Mouse (Mus musculus): ENCODE measurements around the gene Slc4a1ap. TPM values are rescaled to one million over a fixed set of nuclear protein-coding genes. Genes with fewer than 3 reads are reported as not detected.
A peak's percentile ranks its signal among the peaks of the same experiment; 100 is the strongest.
"Not testable (repeated sequence)": the region's sequence is repeated elsewhere in the genome, so short reads cannot be mapped to it uniquely, and the experiment has no call there.

Slc4a1ap gene
- polyA plus RNA-seq, 1 experiment from 2014 or later, result 32.3 TPM

- no peak overlapping the region for H3K4me3 ChIP-seq (ENCODE audit: low read depth, low read length)
- peaks cover 24% of the 10 kb centered on the region; the same call in 1 of the 2 replicates for H3K36me3 ChIP-seq (ENCODE audit: control insufficient read depth, insufficient read depth, low read length)
- no peaks in the 10 kb centered on the region for H3K4me1 ChIP-seq (ENCODE audit: control insufficient read depth, insufficient read depth, low read length)
- WGBS, result 96% methylated on average over 1 of the region's 1 CpGs
- H3K9me3 ChIP-seq (ENCODE audit: control insufficient read depth, low read length), result no peaks in the 10 kb centered on the region
- no peak for DNase-seq (ENCODE audit: low spot score)
- no peaks in the 10 kb centered on the region for H3K27me3 ChIP-seq (ENCODE audit: control insufficient read depth, insufficient read depth, low read length)
- H3K4me2 ChIP-seq (ENCODE audit: low read depth, severe bottlenecking), result no peak overlapping the region
- H3K27ac ChIP-seq (replicated peaks; ENCODE audit: low read depth, low read length), result no peak overlapping the region
- no peak overlapping the region for H3K9ac ChIP-seq (ENCODE audit: low read length)
- ATAC-seq (ENCODE audit: insufficient number of reproducible peaks, low FRiP score, low TSS enrichment, low read depth), result no peak
These were observed 14.3 kb upstream of the Slc4a1ap start for GRCm38 (mm10) chr5:31512481-31512880.

DNA sequence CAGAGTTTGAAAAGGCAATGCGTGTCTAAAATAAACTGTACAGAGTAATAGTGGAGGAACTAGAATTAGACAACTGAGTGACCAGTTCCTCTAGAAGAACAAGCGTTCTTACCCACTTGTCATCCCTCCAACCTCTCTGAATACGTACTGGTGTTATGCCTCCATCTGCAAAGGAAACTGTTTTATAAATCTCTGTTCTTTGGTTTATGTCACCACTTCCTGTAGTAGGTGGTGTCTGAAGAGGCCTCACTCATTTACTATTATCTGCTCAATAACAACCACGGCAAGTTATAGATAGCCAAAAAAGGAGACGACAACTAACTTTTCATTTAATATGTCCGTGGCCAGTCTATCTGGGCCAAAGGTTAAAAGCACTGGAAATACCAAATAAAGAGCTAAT lies 6.2 kb upstream of the Slc4a1ap start:
- WGBS, result 96% methylated on average over 6 of the region's 6 CpGs
- H3K9ac ChIP-seq (ENCODE audit: low read length), result no peak overlapping the region
- H3K4me2 ChIP-seq (ENCODE audit: low read depth, severe bottlenecking), result no peak overlapping the region

GRCm38 (mm10) chr5:31527117-31527680 lies 404 bp downstream of the Slc4a1ap start:
- Histone ChIP-seq H3K4me1 (ENCODE audit: control insufficient read depth, insufficient read depth, low read length) (peaks cover 6% of the 10 kb centered on the region; the same call in 1 of the 2 replicates), H3K36me3 (ENCODE audit: control insufficient read depth, insufficient read depth, low read length) (peaks cover 9% of the 10 kb centered on the region; the same call in 1 of the 2 replicates), H3K4me3 (ENCODE audit: low read depth, low read length) (peak overlapping the region; percentile 98), H3K27me3 (ENCODE audit: control insufficient read depth, insufficient read depth, low read length) (no peaks in the 10 kb centered on the region), H3K9ac (ENCODE audit: low read length) (peak overlapping the region; percentile 90), H3K4me2 (ENCODE audit: low read depth, severe bottlenecking) (peak overlapping the region; percentile 97), H3K9me3 (ENCODE audit: control insufficient read depth, low read length) (no peaks in the 10 kb centered on the region), H3K27ac (replicated peaks; ENCODE audit: low read depth, low read length) (no peak overlapping the region)
- ATAC-seq (ENCODE audit: insufficient number of reproducible peaks, low FRiP score, low TSS enrichment, low read depth) (0 out of 2 replicates have a peak, but pooled peaks have one; percentile 17), DNase-seq (ENCODE audit: low spot score) (no peak)
- 5% methylated on average over 40 of the region's 40 CpGs for WGBS

More for the DNA sequence above, 6.2 kb upstream of the Slc4a1ap start:
- Histone ChIP-seq H3K36me3 (ENCODE audit: control insufficient read depth, insufficient read depth, low read length) (peaks cover 10% of the 10 kb centered on the region), H3K4me1 (ENCODE audit: control insufficient read depth, insufficient read depth, low read length) (no peaks in the 10 kb centered on the region), H3K9me3 (ENCODE audit: control insufficient read depth, low read length) (no peaks in the 10 kb centered on the region), H3K27me3 (ENCODE audit: control insufficient read depth, insufficient read depth, low read length) (no peaks in the 10 kb centered on the region), H3K27ac (replicated peaks; ENCODE audit: low read depth, low read length) (no peak overlapping the region), H3K4me3 (ENCODE audit: low read depth, low read length) (no peak overlapping the region)
- DNase-seq (ENCODE audit: low spot score) (no peak), ATAC-seq (ENCODE audit: insufficient number of reproducible peaks, low FRiP score, low TSS enrichment, low read depth) (no peak)

GRCm38 (mm10) chr5:31527707-31528106 lies 912 bp downstream of the Slc4a1ap start, which contains the start of gene Supt7l:
Gene Supt7l, minus strand, starts transcription at chr5:31527807.
- not testable (repeated sequence) for H3K27me3 ChIP-seq (ENCODE audit: control insufficient read depth, insufficient read depth, low read length); DNase-seq (ENCODE audit: low spot score); H3K27ac ChIP-seq (replicated peaks; ENCODE audit: low read depth, low read length); H3K4me1 ChIP-seq (ENCODE audit: control insufficient read depth, insufficient read depth, low read length); H3K9me3 ChIP-seq (ENCODE audit: control insufficient read depth, low read length); H3K36me3 ChIP-seq (ENCODE audit: control insufficient read depth, insufficient read depth, low read length); ATAC-seq (ENCODE audit: insufficient number of reproducible peaks, low FRiP score, low TSS enrichment, low read depth)
- H3K4me2 ChIP-seq (ENCODE audit: low read depth, severe bottlenecking), result peak within 1 kb of the TSS; percentile 97
- peak within 1 kb of the TSS; percentile 90 for H3K9ac ChIP-seq (ENCODE audit: low read length)
- H3K4me3 ChIP-seq (ENCODE audit: low read depth, low read length), result peak within 1 kb of the TSS; percentile 98
- WGBS, result 80% methylated on average over 11 of the region's 11 CpGs

GRCm38 (mm10) chr5:31528560-31528959 lies 1.8 kb downstream of the Slc4a1ap start:
- 69% methylated on average over 2 of the region's 2 CpGs for WGBS
- Histone ChIP-seq H3K9me3 (ENCODE audit: control insufficient read depth, low read length) (no peaks in the 10 kb centered on the region), H3K36me3 (ENCODE audit: control insufficient read depth, insufficient read depth, low read length) (peaks cover 8% of the 10 kb centered on the region; the same call in 1 of the 2 replicates), H3K27me3 (ENCODE audit: control insufficient read depth, insufficient read depth, low read length) (no peaks in the 10 kb centered on the region), H3K4me2 (ENCODE audit: low read depth, severe bottlenecking) (no peak overlapping the region), H3K4me3 (ENCODE audit: low read depth, low read length) (no peak overlapping the region), H3K4me1 (ENCODE audit: control insufficient read depth, insufficient read depth, low read length) (peaks cover 6% of the 10 kb centered on the region; the same call in 1 of the 2 replicates), H3K27ac (replicated peaks; ENCODE audit: low read depth, low read length) (no peak overlapping the region), H3K9ac (ENCODE audit: low read length) (no peak overlapping the region)
- no peak for ATAC-seq (ENCODE audit: insufficient number of reproducible peaks, low FRiP score, low TSS enrichment, low read depth)
- DNase-seq (ENCODE audit: low spot score), result no peak

GRCm38 (mm10) chr5:31535228-31535627 lies 8.4 kb downstream of the Slc4a1ap start:
- Histone ChIP-seq H3K36me3 (ENCODE audit: control insufficient read depth, insufficient read depth, low read length) (peaks cover 8% of the 10 kb centered on the region; the same call in 1 of the 2 replicates), H3K4me2 (ENCODE audit: low read depth, severe bottlenecking) (no peak overlapping the region), H3K9me3 (ENCODE audit: control insufficient read depth, low read length) (no peaks in the 10 kb centered on the region), H3K27ac (replicated peaks; ENCODE audit: low read depth, low read length) (no peak overlapping the region), H3K4me3 (ENCODE audit: low read depth, low read length) (no peak overlapping the region), H3K4me1 (ENCODE audit: control insufficient read depth, insufficient read depth, low read length) (no peaks in the 10 kb centered on the region), H3K27me3 (ENCODE audit: control insufficient read depth, insufficient read depth, low read length) (no peaks in the 10 kb centered on the region), H3K9ac (ENCODE audit: low read length) (no peak overlapping the region)
- ATAC-seq (ENCODE audit: insufficient number of reproducible peaks, low FRiP score, low TSS enrichment, low read depth) (no peak), DNase-seq (ENCODE audit: low spot score) (no peak)
- WGBS, result 89% methylated on average over 2 of the region's 2 CpGs

DNA sequence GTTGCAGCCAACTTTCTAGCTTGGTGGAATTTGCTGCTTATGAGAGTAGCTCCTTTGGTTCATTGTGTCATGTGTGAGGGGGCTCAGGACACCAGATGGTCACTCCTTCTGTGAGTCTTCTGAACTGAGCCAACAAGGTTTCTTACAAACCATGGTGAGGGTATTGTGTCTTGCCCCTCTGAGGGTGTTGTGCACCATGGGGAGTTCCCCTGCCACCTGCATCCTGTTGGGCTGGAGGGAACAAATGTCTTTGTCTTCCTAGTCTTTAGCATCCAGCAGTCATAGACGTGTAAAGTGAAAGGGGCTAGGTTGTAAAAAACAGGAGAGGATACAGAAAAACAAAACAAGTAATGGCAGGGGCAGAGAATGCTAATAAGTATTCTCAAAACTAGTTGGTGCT lies 32.6 kb downstream of the Slc4a1ap start:
- 43% methylated on average over 1 of the region's 1 CpGs for WGBS
- Histone ChIP-seq H3K27ac (replicated peaks; ENCODE audit: low read depth, low read length) (no peak overlapping the region), H3K27me3 (ENCODE audit: control insufficient read depth, insufficient read depth, low read length) (no peaks in the 10 kb centered on the region), H3K9ac (ENCODE audit: low read length) (no peak overlapping the region), H3K4me2 (ENCODE audit: low read depth, severe bottlenecking) (no peak overlapping the region), H3K4me1 (ENCODE audit: control insufficient read depth, insufficient read depth, low read length) (no peaks in the 10 kb centered on the region), H3K9me3 (ENCODE audit: control insufficient read depth, low read length) (no peaks in the 10 kb centered on the region), H3K4me3 (ENCODE audit: low read depth, low read length) (no peak overlapping the region), H3K36me3 (ENCODE audit: control insufficient read depth, insufficient read depth, low read length) (peaks cover 5% of the 10 kb centered on the region)
- no peak for DNase-seq (ENCODE audit: low spot score)
- ATAC-seq (ENCODE audit: insufficient number of reproducible peaks, low FRiP score, low TSS enrichment, low read depth), result no peak

DNA sequence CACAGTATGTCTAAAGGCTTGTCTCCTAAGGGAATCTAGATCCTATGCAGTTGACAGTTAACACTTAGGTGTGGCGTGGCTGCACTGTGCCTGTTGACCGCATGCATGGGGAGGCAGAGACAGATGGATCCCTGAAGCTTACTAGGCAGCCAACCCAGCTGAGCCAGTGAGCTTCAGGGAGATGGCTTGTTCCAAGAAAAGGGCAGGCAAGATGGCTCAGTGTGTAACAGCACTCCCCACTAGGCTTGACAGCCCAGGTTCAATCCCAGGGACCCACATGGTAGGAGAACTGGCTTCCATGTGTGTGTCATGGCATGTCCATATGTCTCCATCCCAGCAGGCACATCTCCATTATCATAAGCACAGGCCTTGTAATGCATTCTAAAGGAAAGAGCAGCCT lies 33.6 kb downstream of the Slc4a1ap start:
- DNase-seq (ENCODE audit: low spot score) (no peak), ATAC-seq (ENCODE audit: insufficient number of reproducible peaks, low FRiP score, low TSS enrichment, low read depth) (no peak)
- WGBS, result 91% methylated on average over 2 of the region's 2 CpGs
- Histone ChIP-seq H3K27me3 (ENCODE audit: control insufficient read depth, insufficient read depth, low read length) (no peaks in the 10 kb centered on the region), H3K27ac (replicated peaks; ENCODE audit: low read depth, low read length) (no peak overlapping the region), H3K9me3 (ENCODE audit: control insufficient read depth, low read length) (no peaks in the 10 kb centered on the region), H3K4me1 (ENCODE audit: control insufficient read depth, insufficient read depth, low read length) (no peaks in the 10 kb centered on the region), H3K9ac (ENCODE audit: low read length) (no peak overlapping the region), H3K4me2 (ENCODE audit: low read depth, severe bottlenecking) (no peak overlapping the region), H3K36me3 (ENCODE audit: control insufficient read depth, insufficient read depth, low read length) (peaks cover 5% of the 10 kb centered on the region), H3K4me3 (ENCODE audit: low read depth, low read length) (no peak overlapping the region)

All from limb, embryonic 11.5 days (tissue).